Mouse (Mus musculus): ENCODE measurements around the gene Rps6kl1. TPM values are rescaled to one million over a fixed set of nuclear protein-coding genes. Genes with fewer than 3 reads are reported as not detected.

The Rps6kl1 gene
- polyA plus RNA-seq, 1 experiment, result 0.05 TPM

GRCm38 (mm10) chr12:85193923-85194622 lies 43.0 kb upstream of the Rps6kl1 start:
- peaks cover 7% of the 10 kb centered on the region for H3K4me1 ChIP-seq (ENCODE audit: control insufficient read depth, insufficient read depth, low read length)
- no peaks in the 10 kb centered on the region for H3K36me3 ChIP-seq (ENCODE audit: control insufficient read depth, insufficient read depth, low read length)
- no peak overlapping the region for H3K4me3 ChIP-seq (ENCODE audit: control insufficient read depth, low read depth, low read length)
- TF ChIP-seq POLR2A (IDR thresholded peaks at IDR 0.05; ENCODE audit: control insufficient read depth, low read depth, low read length) (no peak), CTCF (IDR thresholded peaks at IDR 0.05; ENCODE audit: control insufficient read depth, insufficient read depth, insufficient replicate concordance, low read depth, low read length) (no peak)
- H3K27ac ChIP-seq (ENCODE audit: control insufficient read depth, insufficient read depth, low read depth, low read length), result no peak overlapping the region
- no peaks in the 10 kb centered on the region for H3K27me3 ChIP-seq (ENCODE audit: control insufficient read depth, insufficient read depth, low read length)

GRCm38 (mm10) chr12:85193146-85193545 lies 42.1 kb upstream of the Rps6kl1 start:
- no peaks in the 10 kb centered on the region for H3K27me3 ChIP-seq (ENCODE audit: control insufficient read depth, insufficient read depth, low read length)
- no peaks in the 10 kb centered on the region for H3K36me3 ChIP-seq (ENCODE audit: control insufficient read depth, insufficient read depth, low read length)
- H3K4me1 ChIP-seq (ENCODE audit: control insufficient read depth, insufficient read depth, low read length), result peaks cover 7% of the 10 kb centered on the region
- no peak for TF ChIP-seq CTCF (IDR thresholded peaks at IDR 0.05; ENCODE audit: control insufficient read depth, insufficient read depth, insufficient replicate concordance, low read depth, low read length)
- TF ChIP-seq POLR2A (IDR thresholded peaks at IDR 0.05; ENCODE audit: control insufficient read depth, low read depth, low read length), result no peak
- H3K27ac ChIP-seq (ENCODE audit: control insufficient read depth, insufficient read depth, low read depth, low read length), result no peak overlapping the region
- H3K4me3 ChIP-seq (ENCODE audit: control insufficient read depth, low read depth, low read length), result no peak overlapping the region

GRCm38 (mm10) chr12:85192461-85193108 lies 41.5 kb upstream of the Rps6kl1 start:
- TF ChIP-seq CTCF (IDR thresholded peaks at IDR 0.05; ENCODE audit: control insufficient read depth, insufficient read depth, insufficient replicate concordance, low read depth, low read length) (no peak), POLR2A (IDR thresholded peaks at IDR 0.05; ENCODE audit: control insufficient read depth, low read depth, low read length) (no peak)
- Histone ChIP-seq H3K27ac (ENCODE audit: control insufficient read depth, insufficient read depth, low read depth, low read length) (no peak overlapping the region), H3K36me3 (ENCODE audit: control insufficient read depth, insufficient read depth, low read length) (no peaks in the 10 kb centered on the region), H3K27me3 (ENCODE audit: control insufficient read depth, insufficient read depth, low read length) (no peaks in the 10 kb centered on the region), H3K4me3 (ENCODE audit: control insufficient read depth, low read depth, low read length) (no peak overlapping the region), H3K4me1 (ENCODE audit: control insufficient read depth, insufficient read depth, low read length) (peaks cover 7% of the 10 kb centered on the region)

DNA sequence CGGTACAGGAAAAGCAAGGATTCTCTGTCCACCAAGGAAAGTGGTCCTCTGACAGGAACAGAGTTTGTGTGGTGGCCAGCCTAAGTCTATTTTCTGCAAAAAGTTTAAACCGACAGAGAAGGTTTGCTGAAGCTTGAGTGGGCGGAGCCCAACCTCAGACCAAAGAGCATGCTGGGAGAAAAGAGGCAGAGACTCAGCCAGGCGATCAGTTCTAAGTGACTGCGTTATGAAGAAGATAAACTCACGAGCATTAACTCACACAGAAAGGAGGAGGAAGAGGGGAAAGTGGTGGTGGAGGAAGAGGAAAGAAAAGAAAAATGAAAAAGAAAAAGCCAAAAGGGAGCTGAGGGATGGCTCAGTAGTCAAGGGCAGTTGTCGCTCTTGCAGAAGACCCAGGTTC lies 39.2 kb upstream of the Rps6kl1 start:
- no peak for TF ChIP-seq POLR2A (IDR thresholded peaks at IDR 0.05; ENCODE audit: control insufficient read depth, low read depth, low read length)
- no peak for TF ChIP-seq CTCF (IDR thresholded peaks at IDR 0.05; ENCODE audit: control insufficient read depth, insufficient read depth, insufficient replicate concordance, low read depth, low read length)
- no peaks in the 10 kb centered on the region for H3K27me3 ChIP-seq (ENCODE audit: control insufficient read depth, insufficient read depth, low read length)
- no peak overlapping the region for H3K4me3 ChIP-seq (ENCODE audit: control insufficient read depth, low read depth, low read length)
- H3K4me1 ChIP-seq (ENCODE audit: control insufficient read depth, insufficient read depth, low read length), result peaks cover 7% of the 10 kb centered on the region
- H3K36me3 ChIP-seq (ENCODE audit: control insufficient read depth, insufficient read depth, low read length), result no peaks in the 10 kb centered on the region
- no peak overlapping the region for H3K27ac ChIP-seq (ENCODE audit: control insufficient read depth, insufficient read depth, low read depth, low read length)

GRCm38 (mm10) chr12:85186361-85186760 lies 35.3 kb upstream of the Rps6kl1 start:
- H3K4me1 ChIP-seq (ENCODE audit: control insufficient read depth, insufficient read depth, low read length), result no peaks in the 10 kb centered on the region
- H3K36me3 ChIP-seq (ENCODE audit: control insufficient read depth, insufficient read depth, low read length), result no peaks in the 10 kb centered on the region
- no peak overlapping the region for H3K27ac ChIP-seq (ENCODE audit: control insufficient read depth, insufficient read depth, low read depth, low read length)
- H3K27me3 ChIP-seq (ENCODE audit: control insufficient read depth, insufficient read depth, low read length), result no peaks in the 10 kb centered on the region
- no peak overlapping the region for H3K4me3 ChIP-seq (ENCODE audit: control insufficient read depth, low read depth, low read length)
- TF ChIP-seq CTCF (IDR thresholded peaks at IDR 0.05; ENCODE audit: control insufficient read depth, insufficient read depth, insufficient replicate concordance, low read depth, low read length) (no peak), POLR2A (IDR thresholded peaks at IDR 0.05; ENCODE audit: control insufficient read depth, low read depth, low read length) (no peak)

- Histone ChIP-seq H3K27ac (ENCODE audit: control insufficient read depth, insufficient read depth, low read depth, low read length) (no peak overlapping the region), H3K4me1 (ENCODE audit: control insufficient read depth, insufficient read depth, low read length) (no peaks in the 10 kb centered on the region), H3K27me3 (ENCODE audit: control insufficient read depth, insufficient read depth, low read length) (no peaks in the 10 kb centered on the region), H3K4me3 (ENCODE audit: control insufficient read depth, low read depth, low read length) (no peak overlapping the region), H3K36me3 (ENCODE audit: control insufficient read depth, insufficient read depth, low read length) (no peaks in the 10 kb centered on the region)
- TF ChIP-seq CTCF (IDR thresholded peaks at IDR 0.05; ENCODE audit: control insufficient read depth, insufficient read depth, insufficient replicate concordance, low read depth, low read length) (no peak), POLR2A (IDR thresholded peaks at IDR 0.05; ENCODE audit: control insufficient read depth, low read depth, low read length) (no peak)
Observed at GRCm38 (mm10) chr12:85185810-85186209, 34.7 kb upstream of the Rps6kl1 start.

GRCm38 (mm10) chr12:85184118-85184517 lies 33.1 kb upstream of the Rps6kl1 start:
- Histone ChIP-seq H3K27me3 (ENCODE audit: control insufficient read depth, insufficient read depth, low read length) (no peaks in the 10 kb centered on the region), H3K4me3 (ENCODE audit: control insufficient read depth, low read depth, low read length) (no peak overlapping the region), H3K36me3 (ENCODE audit: control insufficient read depth, insufficient read depth, low read length) (no peaks in the 10 kb centered on the region), H3K27ac (ENCODE audit: control insufficient read depth, insufficient read depth, low read depth, low read length) (no peak overlapping the region), H3K4me1 (ENCODE audit: control insufficient read depth, insufficient read depth, low read length) (no peaks in the 10 kb centered on the region)
- TF ChIP-seq CTCF (IDR thresholded peaks at IDR 0.05; ENCODE audit: control insufficient read depth, insufficient read depth, insufficient replicate concordance, low read depth, low read length) (no peak), POLR2A (IDR thresholded peaks at IDR 0.05; ENCODE audit: control insufficient read depth, low read depth, low read length) (no peak)

All from testis, adult 2 months (tissue).